Mouse (Mus musculus) lung, adult 2 months (tissue): ENCODE measurements around the gene Fus. TPM values are rescaled to one million over a fixed set of nuclear protein-coding genes. Genes with fewer than 3 reads are reported as not detected.

Experiments
- DNase-seq: peaks from one replicate; pipeline ENCODE4 v3.0.0; 2022
- H3K4me1 ChIP-seq: fragments of 200-500 bp; 2 replicates; pipeline ENCODE4 v1.6.1; 2011; ENCODE audit warnings: low read length; ENCODE audit not compliant: control insufficient read depth, insufficient read depth
- H3K4me3 ChIP-seq: fragments of 200-500 bp; replicated peaks from 2 replicates; pipeline ENCODE3; 2011; ENCODE audit warnings: low read depth, mild to moderate bottlenecking, control low read depth, low read length; ENCODE audit errors: extremely low read depth
- CTCF ChIP-seq: fragments of 200-500 bp; IDR thresholded peaks from 2 replicates; pipeline ENCODE4 v1.5.1; 2011; ENCODE audit warnings: mild to moderate bottlenecking, low read length, control low read depth; ENCODE audit not compliant: insufficient read depth
- POLR2A ChIP-seq: fragments of 200-500 bp; IDR thresholded peaks from 2 replicates; pipeline ENCODE4 v1.6.1; 2011; ENCODE audit warnings: low read depth, mild to moderate bottlenecking, control low read depth, low read length, borderline replicate concordance; ENCODE audit errors: extremely low read depth
- WGBS: fragments of 180-500 bp; shearing (Covaris S2); methylation state at CpG from one replicate; pipeline ENCODE4 v1.1.7; 2018; 5-methylcytosine and 5-hydroxymethylcytosine counted together
- polyA plus RNA-seq: library from polyadenylated mRNA; depleted of rRNA; stranded (reverse); fragments of >200 nt; gene quantifications from 2 replicates; pipeline ENCODE4 v1.2.3, GENCODE M21; 2012; rRNA removed

The Fus gene
- polyA plus RNA-seq, 1 experiment: 299 TPM

DNA sequence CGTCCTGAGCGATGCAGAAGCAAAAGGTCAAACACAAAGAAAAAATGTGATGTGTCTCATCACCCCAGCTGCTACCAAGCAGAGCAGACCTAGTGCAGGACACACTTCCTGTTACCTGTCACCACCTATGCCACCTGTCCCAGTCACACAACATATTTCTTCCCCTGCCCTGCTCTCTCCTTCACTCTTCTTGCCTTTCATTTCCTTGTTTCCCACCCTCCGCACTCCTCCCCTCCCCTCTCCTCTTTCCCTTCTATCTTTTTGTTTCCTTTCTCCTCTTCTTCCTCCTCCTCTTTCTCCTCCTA, 65.7 kb downstream of the Fus start:
- Histone ChIP-seq H3K4me3 (no peak overlapping the region), H3K4me1 (no peaks in the 10 kb centered on the region)
- TF ChIP-seq CTCF (no peak), POLR2A (no peak)
- WGBS: 91% methylated on average over 3 of the region's 3 CpGs
- no peak for DNase-seq

DNA sequence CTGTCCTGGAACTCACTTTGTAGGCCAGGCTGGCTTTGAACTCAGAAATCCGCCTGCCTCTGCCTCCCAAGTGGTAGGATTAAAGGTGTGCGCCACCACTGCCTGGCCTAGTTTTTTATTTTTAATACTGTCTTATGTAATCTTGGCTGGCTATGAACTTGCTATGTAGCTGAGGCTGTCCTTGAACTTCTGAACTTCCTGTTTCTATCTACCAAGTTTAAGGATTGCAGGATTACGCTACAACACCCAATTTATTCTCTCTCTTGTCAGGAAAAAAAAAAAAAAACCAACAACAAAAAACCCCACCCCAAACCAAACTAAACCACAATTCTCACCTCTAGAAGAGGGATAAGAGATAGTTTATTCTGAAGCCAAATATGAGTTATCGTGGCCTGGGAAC, 66.4 kb downstream of the Fus start:
- no peak for DNase-seq
- Histone ChIP-seq H3K4me3 (no peak overlapping the region), H3K4me1 (no peaks in the 10 kb centered on the region)
- 77% methylated on average over 4 of the region's 4 CpGs for WGBS
- TF ChIP-seq CTCF: no peak
- no peak for TF ChIP-seq POLR2A

Other genes with a start within 250 kb of the Fus start
- not detected in 2 replicates for gene Ctf2, start 235.3 kb upstream of the Fus start, polyA plus RNA-seq
- 25.9 and 27.3 TPM in 2 replicates for gene Fbxl19, start 222.9 kb upstream of the Fus start, polyA plus RNA-seq
- gene Orai3, start 197.6 kb upstream of the Fus start, polyA plus RNA-seq: 39.1 and 45.6 TPM in 2 replicates
- 10.8 and 15.6 TPM in 2 replicates for gene Setd1a, start 190.8 kb upstream of the Fus start, polyA plus RNA-seq
- not detected in 2 replicates for gene Gm49388, start 181.8 kb upstream of the Fus start, polyA plus RNA-seq
- 79.4 and 81.7 TPM in 2 replicates for gene Hsd3b7, start 166.9 kb upstream of the Fus start, polyA plus RNA-seq
- gene Stx4a, start 143.2 kb upstream of the Fus start, polyA plus RNA-seq: 63.5 and 77.9 TPM in 2 replicates
- 5.1 and 7.6 TPM in 2 replicates for gene Stx1b, start 142.9 kb upstream of the Fus start, polyA plus RNA-seq
- gene Zfp646, start 91.2 kb upstream of the Fus start, polyA plus RNA-seq: 22.0 and 23.4 TPM in 2 replicates
- 6.0 and 6.7 TPM in 2 replicates for gene Zfp668, start 90.6 kb upstream of the Fus start, polyA plus RNA-seq
- gene Prss53, start 76.5 kb upstream of the Fus start, polyA plus RNA-seq: 3.4 and 5.0 TPM in 2 replicates
- not detected in 2 replicates for gene Gm21974, start 72.0 kb upstream of the Fus start, polyA plus RNA-seq
- gene Vkorc1, start 71.8 kb upstream of the Fus start, polyA plus RNA-seq: 176 and 201 TPM in 2 replicates
- 72.7 and 94.7 TPM in 2 replicates for gene Bckdk, start 63.4 kb upstream of the Fus start, polyA plus RNA-seq
- 10.4 and 12.5 TPM in 2 replicates for gene Kat8, start 54.9 kb upstream of the Fus start, polyA plus RNA-seq
- 157 and 158 TPM in 2 replicates for gene Prss8, start 37.4 kb upstream of the Fus start, polyA plus RNA-seq
- gene Prss36, start 20.7 kb upstream of the Fus start, polyA plus RNA-seq: 14.6 and 17.5 TPM in 2 replicates
- gene Pycard, start 26.4 kb downstream of the Fus start, polyA plus RNA-seq: 28.0 and 66.7 TPM in 2 replicates
- gene Trim72, start 36.5 kb downstream of the Fus start, polyA plus RNA-seq: 5.1 and 15.4 TPM in 2 replicates
- gene Itgam, start 95.2 kb downstream of the Fus start, polyA plus RNA-seq: 25.2 and 27.6 TPM in 2 replicates
- 0.07 and 0.12 TPM in 2 replicates for gene Gm49368, start 95.2 kb downstream of the Fus start, polyA plus RNA-seq
- 20.6 and 25.0 TPM in 2 replicates for gene Itgax, start 162.1 kb downstream of the Fus start, polyA plus RNA-seq
- gene Itgad, start 186.9 kb downstream of the Fus start, polyA plus RNA-seq: 0.50 and 0.56 TPM in 2 replicates
- 186 and 243 TPM in 2 replicates for gene Cox6a2, start 238.9 kb downstream of the Fus start, polyA plus RNA-seq